Mouse (Mus musculus) CD4-positive, CD25-positive, alpha-beta regulatory T cell, adult 2 months (primary cell): Measurements from ENCODE around the gene Tenm2.

ENCODE experiments used
- DNase-seq: peaks from one replicate; pipeline ENCODE4 v3.0.0-alpha.2; 2012; ENCODE audit warnings: low read depth, low spot score

Gene Tenm2

GRCm38 (mm10) chr11:36909036-36909435 is 326.7 kb downstream of the Tenm2 start:
- DNase-seq = no peak

GRCm38 (mm10) chr11:36902302-36902701 is 333.5 kb downstream of the Tenm2 start:
- no peak for DNase-seq

GRCm38 (mm10) chr11:36893061-36893460 is 342.7 kb downstream of the Tenm2 start:
- DNase-seq = no peak

GRCm38 (mm10) chr11:36891106-36891505 is 344.7 kb downstream of the Tenm2 start:
- no peak for DNase-seq

- DNase-seq = no peak
Observed at GRCm38 (mm10) chr11:36887490-36887889, 348.3 kb downstream of the Tenm2 start.

- no peak for DNase-seq
Observed at GRCm38 (mm10) chr11:36886147-36886546, 349.6 kb downstream of the Tenm2 start.

GRCm38 (mm10) chr11:36872961-36873360 is 362.8 kb downstream of the Tenm2 start:
- DNase-seq = no peak

GRCm38 (mm10) chr11:36870548-36870947 is 365.2 kb downstream of the Tenm2 start:
- no peak for DNase-seq

- no peak for DNase-seq
Observed at GRCm38 (mm10) chr11:36851690-36852089, 384.1 kb downstream of the Tenm2 start.

- DNase-seq = no peak
Observed at GRCm38 (mm10) chr11:36847451-36847850, 388.3 kb downstream of the Tenm2 start.

GRCm38 (mm10) chr11:36832855-36833254 is 402.9 kb downstream of the Tenm2 start:
- no peak for DNase-seq

GRCm38 (mm10) chr11:36831511-36831910 is 404.3 kb downstream of the Tenm2 start:
- DNase-seq = no peak

- no peak for DNase-seq
Observed at GRCm38 (mm10) chr11:36824666-36825065, 411.1 kb downstream of the Tenm2 start.

GRCm38 (mm10) chr11:36804615-36805014 is 431.1 kb downstream of the Tenm2 start:
- no peak for DNase-seq

- no peak for DNase-seq
Observed at GRCm38 (mm10) chr11:36802208-36802631, 433.5 kb downstream of the Tenm2 start.

GRCm38 (mm10) chr11:36801683-36802082 is 434.1 kb downstream of the Tenm2 start:
- no peak for DNase-seq

- DNase-seq = no peak
Observed at GRCm38 (mm10) chr11:36799409-36799808, 436.4 kb downstream of the Tenm2 start.

GRCm38 (mm10) chr11:36758009-36758408 is 477.8 kb downstream of the Tenm2 start:
- DNase-seq = no peak

- DNase-seq = no peak
Observed at GRCm38 (mm10) chr11:36746286-36746685, 489.5 kb downstream of the Tenm2 start.

- no peak for DNase-seq
Observed at GRCm38 (mm10) chr11:36727800-36728199, 508.0 kb downstream of the Tenm2 start.

- DNase-seq = no peak
Observed at GRCm38 (mm10) chr11:36702881-36703280, 532.9 kb downstream of the Tenm2 start.

GRCm38 (mm10) chr11:36700951-36701350 is 534.8 kb downstream of the Tenm2 start:
- DNase-seq = no peak

- DNase-seq = no peak
Observed at GRCm38 (mm10) chr11:36700131-36700530, 535.6 kb downstream of the Tenm2 start.

GRCm38 (mm10) chr11:36698268-36698667 is 537.5 kb downstream of the Tenm2 start:
- no peak for DNase-seq
